Mouse (Mus musculus): ENCODE data around the gene Dnajb3.
"Not testable (repeated sequence)": the region's sequence is repeated elsewhere in the genome, so short reads cannot be mapped to it uniquely, and the experiment has no call there.

Dnajb3 gene

GRCm38 (mm10) chr1:88215466-88216380 lies 10.1 kb upstream of the Dnajb3 start:
- DNase-seq (ENCODE audit: low spot score in 2 of 2), result no peak

- no peak for DNase-seq (ENCODE audit: low spot score in 2 of 2)
These were observed 8.9 kb upstream of the Dnajb3 start for GRCm38 (mm10) chr1:88214462-88214952.

- no peak for DNase-seq (ENCODE audit: low spot score in 2 of 2)
These were observed 8.3 kb upstream of the Dnajb3 start for GRCm38 (mm10) chr1:88213766-88214461.

GRCm38 (mm10) chr1:88213061-88213460 lies 7.5 kb upstream of the Dnajb3 start:
- DNase-seq (ENCODE audit: low spot score in 2 of 2), result no peak

- no peak for DNase-seq (ENCODE audit: low spot score in 2 of 2)
These were observed 6.9 kb upstream of the Dnajb3 start for GRCm38 (mm10) chr1:88212341-88213045.

GRCm38 (mm10) chr1:88211812-88212211 lies 6.2 kb upstream of the Dnajb3 start, which contains the start of gene Ugt1a1:
Gene Ugt1a1 (plus strand): TSS chr1:88211959.
- DNase-seq (ENCODE audit: low spot score in 2 of 2), result no peak

- DNase-seq (ENCODE audit: low spot score in 2 of 2), result no peak
These were observed 1.4 kb upstream of the Dnajb3 start for GRCm38 (mm10) chr1:88206843-88207479.

GRCm38 (mm10) chr1:88200456-88200855 lies 5.1 kb downstream of the Dnajb3 start, which contains the start of gene Ugt1a2:
Gene Ugt1a2 (plus strand): TSS chr1:88200601.
- DNase-seq (ENCODE audit: low spot score in 2 of 2), result no peak

GRCm38 (mm10) chr1:88199996-88200395 lies 5.6 kb downstream of the Dnajb3 start:
- DNase-seq (ENCODE audit: low spot score in 2 of 2), result no peak

- no peak for DNase-seq (ENCODE audit: low spot score in 2 of 2)
These were observed 8.1 kb downstream of the Dnajb3 start for GRCm38 (mm10) chr1:88197443-88197842.

- no peak for DNase-seq (ENCODE audit: low spot score in 2 of 2)
These were observed 9.9 kb downstream of the Dnajb3 start for GRCm38 (mm10) chr1:88195687-88196086.

GRCm38 (mm10) chr1:88192136-88192535 lies 13.4 kb downstream of the Dnajb3 start:
- DNase-seq (ENCODE audit: low spot score in 2 of 2), result no peak

GRCm38 (mm10) chr1:88186325-88186935 lies 19.2 kb downstream of the Dnajb3 start:
- no peak for DNase-seq (ENCODE audit: low spot score in 2 of 2)

- no peak for DNase-seq (ENCODE audit: low spot score in 2 of 2)
These were observed 25.9 kb downstream of the Dnajb3 start for GRCm38 (mm10) chr1:88179657-88180056.

- DNase-seq (ENCODE audit: low spot score in 2 of 2), result not testable (repeated sequence)
These were observed 33.4 kb downstream of the Dnajb3 start for GRCm38 (mm10) chr1:88172190-88172589.

- no peak for DNase-seq (ENCODE audit: low spot score in 2 of 2)
These were observed 39.9 kb downstream of the Dnajb3 start, which contains the start of gene Ugt1a5 for GRCm38 (mm10) chr1:88165711-88166110. Gene Ugt1a5 (plus strand): TSS chr1:88166012.

- DNase-seq (ENCODE audit: low spot score in 2 of 2), result no peak
These were observed 47.2 kb downstream of the Dnajb3 start for GRCm38 (mm10) chr1:88158430-88158829.
